Mouse (Mus musculus) thymus, adult 18-20 months (tissue): ENCODE results near the gene Btbd35f11.
"Not testable (repeated sequence)": the region's sequence is repeated elsewhere in the genome, so short reads cannot be mapped to it uniquely, and the experiment has no call there.

Source experiments
- DNase-seq, 2 experiments: peaks; one replicate each; pipeline ENCODE4 v3.0.0; 2022; ENCODE audit warnings: mixed read lengths in 2 of 2

Gene Btbd35f11

DNA sequence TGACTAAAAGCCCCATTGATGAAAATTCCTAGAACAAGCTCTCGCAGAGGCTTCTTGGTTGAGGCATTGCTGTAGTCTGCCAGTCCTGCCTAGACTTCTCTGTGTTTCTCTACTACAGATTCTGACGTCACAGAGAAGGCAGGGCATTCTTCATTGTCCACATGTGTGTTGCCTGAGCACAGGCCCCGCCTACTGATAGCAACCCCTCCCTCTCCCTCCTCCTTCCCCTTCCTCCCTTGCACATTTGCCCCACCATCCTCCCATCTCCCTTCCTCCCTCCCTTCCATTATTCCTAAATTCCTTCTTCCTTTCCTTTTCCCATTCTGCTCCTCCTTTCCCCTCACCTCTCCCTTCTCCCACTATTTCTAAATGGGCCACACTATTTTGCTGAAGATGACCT is at the start of gene Btbd35f11:
Gene Btbd35f11 (minus strand): TSS at position 101 of the 400 bp plus-strand sequence.
- not testable (repeated sequence) for DNase-seq

GRCm38 (mm10) chrX:3409946-3410345 is 33.5 kb downstream of the Btbd35f11 start:
- DNase-seq = not testable (repeated sequence)
